Mouse (Mus musculus) intestine, embryonic 16.5 days (tissue): ENCODE results near the gene Atxn2l. TPM values are rescaled to one million over a fixed set of nuclear protein-coding genes. Genes with fewer than 3 reads are reported as not detected.

Experiments
- ATAC-seq: fragments of 200-750 bp; cut with Nextera tagmentation; 2 replicates; pipeline ENCODE4 v1.8.0; 2017; ENCODE audit warnings: moderate TSS enrichment, moderate library complexity
- H3K27ac ChIP-seq: fragments of 300-500 bp; sonication (generic); 2 replicates; pipeline ENCODE4 v1.5.1; 2014; ENCODE audit warnings: mild to moderate bottlenecking, low read length
- H3K27me3 ChIP-seq: fragments of 300-500 bp; sonication (generic); replicated peaks from 2 replicates; pipeline ENCODE4 v1.6.1; 2014; ENCODE audit warnings: low read length, control low read depth, mixed read lengths; ENCODE audit not compliant: control insufficient read depth, insufficient read depth
- H3K36me3 ChIP-seq: fragments of 300-500 bp; sonication (generic); 2 replicates; pipeline ENCODE4 v1.6.1; 2014; ENCODE audit warnings: low read length, control low read depth; ENCODE audit not compliant: control insufficient read depth, insufficient read depth
- H3K4me1 ChIP-seq: fragments of 300-500 bp; sonication (generic); 2 replicates; pipeline ENCODE4 v1.6.1; 2014; ENCODE audit warnings: low read length, control low read depth, mixed read lengths; ENCODE audit not compliant: control insufficient read depth, insufficient read depth
- H3K4me2 ChIP-seq: fragments of 300-500 bp; sonication (generic); 2 replicates; pipeline ENCODE4 v1.6.1; 2014; ENCODE audit warnings: low read depth, low read length, control low read depth
- H3K4me3 ChIP-seq: fragments of 300-500 bp; sonication (generic); 2 replicates; pipeline ENCODE4 v1.5.1; 2014; ENCODE audit warnings: mild to moderate bottlenecking, low read length
- H3K9ac ChIP-seq: fragments of 300-500 bp; sonication (generic); 2 replicates; pipeline ENCODE4 v1.6.1; 2014; ENCODE audit warnings: low read depth, low read length
- H3K9me3 ChIP-seq: fragments of 300-500 bp; sonication (generic); 2 replicates; pipeline ENCODE4 v1.6.1; 2016; ENCODE audit warnings: low read length, control low read depth; ENCODE audit not compliant: control insufficient read depth
- WGBS: fragments of 180-500 bp; shearing (Covaris S2); extraction: QIAGEN DNeasy Blood & Tissue Kit; methylation state at CpG from one replicate; pipeline ENCODE4 v1.1.7; 2014; 5-methylcytosine and 5-hydroxymethylcytosine counted together
- polyA plus RNA-seq: library from polyadenylated mRNA; unstranded; fragments of >200 nt; fragmentation: Nextera tagmentation; extraction: Ambion mirVana; gene quantifications from 2 replicates; pipeline ENCODE4 v1.2.1, GENCODE M21; 2015

Gene Atxn2l
- polyA plus RNA-seq, 1 experiment from 2014 or later = 25.8 TPM

- H3K4me3 ChIP-seq = no peak overlapping the region
- ATAC-seq = peak; percentile 46; the same call in 1 of the 2 replicates
- WGBS = 55% methylated on average over 2 of the region's 2 CpGs
- H3K36me3 ChIP-seq = no peaks in the 10 kb centered on the region
- H3K4me1 ChIP-seq = 0 out of 2 replicates have a peak, but pooled peaks cover 3% of the 10 kb centered on the region
- no peak overlapping the region for H3K4me2 ChIP-seq
- H3K9ac ChIP-seq = peak overlapping the region; percentile 24; the same call in 1 of the 2 replicates
- H3K27ac ChIP-seq = no peak overlapping the region
- no peaks in the 10 kb centered on the region for H3K27me3 ChIP-seq
- no peaks in the 10 kb centered on the region for H3K9me3 ChIP-seq
These were observed 16.3 kb upstream of the Atxn2l start for GRCm38 (mm10) chr7:126519513-126519912.

GRCm38 (mm10) chr7:126518261-126518941 lies 15.2 kb upstream of the Atxn2l start:
- 81% methylated on average over 5 of the region's 5 CpGs for WGBS
- Histone ChIP-seq H3K36me3 (no peaks in the 10 kb centered on the region), H3K4me1 (0 out of 2 replicates have a peak, but pooled peaks cover 3% of the 10 kb centered on the region), H3K9ac (no peak overlapping the region), H3K27me3 (no peaks in the 10 kb centered on the region), H3K4me2 (no peak overlapping the region), H3K4me3 (no peak overlapping the region), H3K9me3 (no peaks in the 10 kb centered on the region), H3K27ac (no peak overlapping the region)
- peak; percentile 73 for ATAC-seq

DNA sequence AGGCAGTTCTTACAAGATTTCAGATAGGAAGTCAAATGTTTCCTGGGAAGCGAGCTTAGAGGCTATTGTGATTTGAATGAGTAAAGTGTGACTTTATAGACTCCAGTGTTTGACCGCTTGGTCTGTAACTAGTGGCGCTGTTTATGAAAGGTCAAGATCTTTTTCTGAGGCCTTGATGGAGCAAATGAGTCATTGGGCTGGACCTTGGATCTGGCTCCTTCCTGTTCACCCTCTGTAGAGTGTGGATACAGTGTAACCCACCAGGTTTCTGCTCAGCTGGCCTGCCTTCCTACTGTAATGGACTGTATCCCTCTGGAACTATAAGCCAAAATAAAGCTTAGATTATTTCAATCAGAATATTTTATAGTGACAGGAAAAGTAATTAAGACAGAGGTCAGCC lies 8.1 kb upstream of the Atxn2l start:
- ATAC-seq = no peak
- no peaks in the 10 kb centered on the region for H3K36me3 ChIP-seq
- WGBS = 73% methylated on average over 3 of the region's 3 CpGs
- H3K9ac ChIP-seq = no peak overlapping the region
- no peaks in the 10 kb centered on the region for H3K27me3 ChIP-seq
- H3K4me3 ChIP-seq = no peak overlapping the region
- H3K9me3 ChIP-seq = no peaks in the 10 kb centered on the region
- H3K4me2 ChIP-seq = no peak overlapping the region
- no peaks in the 10 kb centered on the region for H3K4me1 ChIP-seq
- H3K27ac ChIP-seq = no peak overlapping the region

- peaks cover 2% of the 10 kb centered on the region; the same call in 1 of the 2 replicates for H3K4me1 ChIP-seq
These were observed 4.0 kb upstream of the Atxn2l start for GRCm38 (mm10) chr7:126507126-126507778.

DNA sequence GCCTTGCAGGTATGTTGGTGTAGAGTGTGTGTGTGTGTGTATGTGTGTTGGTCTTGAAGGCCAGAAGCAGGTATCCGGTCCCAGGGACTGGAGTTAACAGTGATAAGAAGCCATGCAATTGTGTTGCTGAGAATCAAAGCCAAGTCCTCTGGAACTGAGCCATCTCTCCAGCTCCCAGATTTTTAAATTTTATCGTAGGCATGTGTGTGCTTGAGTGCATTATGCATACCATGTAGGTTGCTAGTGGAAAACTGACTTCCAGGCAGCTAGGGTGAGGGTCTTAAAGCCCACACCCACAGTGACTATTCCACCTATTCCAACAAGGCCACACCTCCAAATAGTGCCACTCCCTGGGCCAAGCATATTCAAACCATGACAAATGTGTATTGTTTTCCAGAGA lies 1.7 kb upstream of the Atxn2l start:
- Histone ChIP-seq H3K27ac (no peak overlapping the region), H3K9me3 (no peaks in the 10 kb centered on the region), H3K4me2 (no peak overlapping the region), H3K4me1 (peaks cover 9% of the 10 kb centered on the region), H3K36me3 (peaks cover 11% of the 10 kb centered on the region), H3K4me3 (no peak overlapping the region), H3K27me3 (no peaks in the 10 kb centered on the region), H3K9ac (no peak overlapping the region)
- no peak for ATAC-seq
- 88% methylated on average over 2 of the region's 2 CpGs for WGBS

More at GRCm38 (mm10) chr7:126507126-126507778, 4.0 kb upstream of the Atxn2l start:
- Histone ChIP-seq H3K9me3 (no peaks in the 10 kb centered on the region), H3K27me3 (no peaks in the 10 kb centered on the region), H3K27ac (no peak overlapping the region), H3K4me2 (no peak overlapping the region), H3K4me3 (no peak overlapping the region), H3K9ac (no peak overlapping the region), H3K36me3 (no peaks in the 10 kb centered on the region)
- 73% methylated on average over 8 of the region's 8 CpGs for WGBS
- no peak for ATAC-seq

DNA sequence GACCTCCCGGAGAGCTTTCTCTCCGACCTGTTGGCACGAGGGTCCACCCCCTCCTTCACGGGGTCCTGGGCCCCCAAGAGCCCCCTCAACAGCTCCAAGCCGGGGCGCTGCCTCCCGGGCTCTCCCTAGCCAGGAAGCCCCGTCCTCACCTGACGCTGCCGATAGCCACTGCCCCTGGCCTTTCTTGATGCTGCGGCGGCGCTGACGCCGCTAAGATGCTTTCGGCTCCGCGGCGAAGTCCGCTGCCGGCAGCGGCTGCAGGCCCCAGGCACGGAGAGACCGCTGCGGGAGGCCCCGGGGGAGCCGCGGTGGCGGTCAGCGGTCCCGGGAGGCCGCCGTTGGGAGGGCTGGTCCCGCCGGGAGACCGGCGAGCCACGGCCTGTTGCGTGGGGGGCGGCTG lies 486 bp downstream of the Atxn2l start:
- H3K4me3 ChIP-seq = peak overlapping the region; percentile 99
- under 1% methylated on average over 40 of the region's 40 CpGs for WGBS

DNA sequence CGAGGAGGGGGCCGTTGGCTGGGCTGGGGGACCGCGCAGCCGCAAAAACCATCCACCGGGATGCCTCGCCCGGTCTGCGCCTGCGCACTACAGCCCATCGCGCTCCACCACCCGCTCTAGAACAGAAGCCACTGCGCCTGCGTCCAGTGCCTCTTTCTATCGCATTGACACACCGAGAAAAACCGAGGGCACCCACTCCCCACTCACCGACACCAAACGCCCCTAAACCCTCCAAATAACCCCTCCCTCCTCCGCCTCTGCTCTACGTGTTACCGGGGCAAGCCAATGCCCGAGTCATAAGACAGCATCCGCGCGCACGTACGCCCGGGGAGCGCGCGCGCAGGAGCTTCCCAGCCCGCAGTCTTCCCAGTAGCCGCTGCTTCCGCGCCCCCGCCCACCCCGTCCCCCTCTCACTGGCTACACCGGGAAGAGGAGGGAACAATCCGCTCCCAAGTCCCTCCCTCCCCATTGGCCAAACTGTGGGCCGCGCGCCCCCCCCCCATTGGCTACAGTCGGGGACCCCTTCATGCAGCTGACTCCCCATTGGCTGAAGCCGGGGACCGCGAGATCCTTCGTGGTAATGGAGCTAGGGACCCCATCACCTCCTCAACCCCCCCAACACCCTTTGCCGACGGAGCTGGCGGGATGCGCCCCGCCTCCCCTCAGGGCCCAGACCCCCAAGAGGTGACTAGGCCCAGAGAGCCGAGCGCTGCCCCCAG lies 1.1 kb downstream of the Atxn2l start:
- Histone ChIP-seq H3K4me1 (peaks cover 9% of the 10 kb centered on the region), H3K36me3 (peaks cover 21% of the 10 kb centered on the region), H3K4me3 (peak overlapping the region; percentile 99), H3K9me3 (no peaks in the 10 kb centered on the region), H3K27ac (peak overlapping the region; percentile 100), H3K27me3 (no peaks in the 10 kb centered on the region), H3K4me2 (peak overlapping the region; percentile 68), H3K9ac (peak overlapping the region; percentile 100)
- peak; percentile 90 for ATAC-seq
- 0% methylated on average over 46 of the region's 57 CpGs for WGBS

More for the DNA sequence above, 486 bp downstream of the Atxn2l start:
- Histone ChIP-seq H3K4me1 (peaks cover 9% of the 10 kb centered on the region), H3K27ac (peak overlapping the region; percentile 100), H3K9ac (peak overlapping the region; percentile 100), H3K36me3 (peaks cover 21% of the 10 kb centered on the region), H3K4me2 (peak overlapping the region; percentile 35; the same call in 1 of the 2 replicates), H3K9me3 (no peaks in the 10 kb centered on the region), H3K27me3 (no peaks in the 10 kb centered on the region)
- no peak for ATAC-seq

DNA sequence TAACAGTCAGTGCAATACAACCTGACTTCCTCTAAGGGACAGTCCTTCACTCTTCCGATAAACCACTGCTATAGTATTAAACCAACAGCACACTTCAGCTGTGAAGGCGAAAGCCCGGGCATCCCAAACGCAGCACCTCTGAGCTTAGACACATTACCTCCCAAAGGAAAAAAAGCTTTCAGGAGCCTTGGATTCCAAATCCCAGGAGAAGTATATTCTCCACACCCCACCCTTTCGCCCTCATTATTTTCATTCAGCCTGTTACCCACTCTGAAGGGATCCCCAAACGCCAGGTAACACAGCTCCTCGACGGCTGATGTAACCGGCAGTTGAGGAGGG lies 1.6 kb downstream of the Atxn2l start:
- H3K4me3 ChIP-seq = peak overlapping the region; percentile 99
- H3K36me3 ChIP-seq = peaks cover 24% of the 10 kb centered on the region
- ATAC-seq = no peak
- 5% methylated on average over 9 of the region's 9 CpGs for WGBS
- peak overlapping the region; percentile 68 for H3K4me2 ChIP-seq
- H3K27me3 ChIP-seq = no peaks in the 10 kb centered on the region
- peak overlapping the region; percentile 100 for H3K27ac ChIP-seq
- H3K4me1 ChIP-seq = peaks cover 9% of the 10 kb centered on the region
- peak overlapping the region; percentile 100 for H3K9ac ChIP-seq
- no peaks in the 10 kb centered on the region for H3K9me3 ChIP-seq

GRCm38 (mm10) chr7:126499416-126499815 lies 3.8 kb downstream of the Atxn2l start:
- ATAC-seq = no peak
- H3K4me1 ChIP-seq = peaks cover 9% of the 10 kb centered on the region
- H3K27me3 ChIP-seq = no peaks in the 10 kb centered on the region
- no peak overlapping the region for H3K9ac ChIP-seq
- WGBS = 93% methylated on average over 7 of the region's 7 CpGs
- no peak overlapping the region for H3K4me3 ChIP-seq
- H3K27ac ChIP-seq = no peak overlapping the region
- H3K36me3 ChIP-seq = peaks cover 41% of the 10 kb centered on the region
- H3K4me2 ChIP-seq = no peak overlapping the region
- no peaks in the 10 kb centered on the region for H3K9me3 ChIP-seq
